Mouse (Mus musculus): Measurements from ENCODE around the gene Hnrnph3.

DNA sequence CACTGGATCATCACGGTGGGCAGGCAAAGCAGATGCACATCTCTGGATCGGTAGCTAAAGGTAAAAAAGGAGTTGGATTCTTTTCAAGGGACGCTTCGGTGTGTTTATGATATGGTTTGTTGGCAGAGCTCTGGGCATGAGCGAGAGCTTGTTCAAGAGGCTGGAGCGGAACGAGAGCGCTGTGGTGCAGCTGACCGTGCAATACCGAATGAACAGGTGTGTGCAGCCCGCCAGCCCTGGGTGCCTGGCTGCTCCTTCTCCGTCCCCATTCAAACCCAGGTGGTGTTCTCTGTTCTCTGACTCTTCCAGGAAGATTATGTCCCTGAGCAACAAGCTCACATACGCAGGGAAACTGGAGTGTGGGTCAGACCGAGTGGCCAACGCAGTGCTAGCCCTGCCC, 57.7 kb downstream of the Hnrnph3 start:
- TF ChIP-seq CTCF (IDR thresholded peaks at IDR 0.05; ENCODE audit: low read depth, low read length) (no peak), TAL1 (conservative IDR thresholded peaks at IDR 0.05; ENCODE audit: low read depth, low read length) (no peak), POLR2AphosphoS5 (IDR thresholded peaks at IDR 0.05; ENCODE audit: insufficient replicate concordance, low read depth, low read length) (no peak), GATA1 (IDR thresholded peaks at IDR 0.05; ENCODE audit: borderline replicate concordance, low read length) (no peak)

Data from G1E (cell line).